Mouse (Mus musculus): ENCODE results near the gene Kctd15. TPM values are rescaled to one million over a fixed set of nuclear protein-coding genes. Genes with fewer than 3 reads are reported as not detected.

The Kctd15 gene
- polyA plus RNA-seq (2016; fragmentation: Nextera tagmentation; extraction: Ambion mirVana) = 43.3 and 45.0 TPM in 2 replicates

GRCm38 (mm10) chr7:34656632-34657031, at the start of gene Kctd15:
Gene Kctd15, minus strand, starts transcription at chr7:34656732.
- WGBS = 73% methylated on average over 5 of the region's 5 CpGs
- H3K4me3 ChIP-seq = peak within 1 kb of the TSS; percentile 93
- H3K36me3 ChIP-seq = peaks cover under 1% of the 10 kb centered on the region; the same call in 1 of the 2 replicates
- H3K27ac ChIP-seq = peak within 1 kb of the TSS; percentile 100
- no peaks in the 10 kb centered on the region for H3K27me3 ChIP-seq (ENCODE audit: insufficient read depth, poor library complexity, severe bottlenecking)
- H3K9me3 ChIP-seq = no peaks in the 10 kb centered on the region
- peaks cover 34% of the 10 kb centered on the region for H3K4me1 ChIP-seq (replicated peaks)
- no peak for DNase-seq (ENCODE audit: low spot score)

DNA sequence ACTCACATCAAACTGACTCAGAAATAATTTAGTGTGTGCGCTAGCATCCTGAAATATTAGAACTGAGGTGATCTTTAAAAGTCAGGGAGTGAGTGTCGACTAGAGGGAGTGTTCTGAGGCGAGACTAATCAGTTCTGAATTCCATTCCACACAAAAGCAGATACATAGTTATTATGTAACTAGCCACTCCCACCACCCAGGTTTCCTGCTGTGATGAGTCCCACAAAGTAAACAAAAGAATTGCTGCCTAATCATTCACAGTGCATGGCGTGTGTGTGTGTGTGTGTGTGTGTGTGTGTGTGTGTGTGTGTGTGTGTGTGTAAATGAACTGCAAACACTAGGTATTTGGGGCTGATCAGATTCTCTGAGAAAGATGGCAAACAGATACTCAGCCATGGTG, 47.9 kb upstream of the Kctd15 start:
- Histone ChIP-seq H3K4me3 (no peak overlapping the region), H3K9me3 (peaks cover 7% of the 10 kb centered on the region; the same call in 1 of the 2 replicates), H3K27me3 (ENCODE audit: insufficient read depth, poor library complexity, severe bottlenecking) (peaks cover 5% of the 10 kb centered on the region; the same call in 1 of the 2 replicates), H3K27ac (peak overlapping the region; percentile 13; the same call in 1 of the 2 replicates), H3K4me1 (replicated peaks) (peaks cover 25% of the 10 kb centered on the region), H3K36me3 (no peaks in the 10 kb centered on the region)
- no peak for DNase-seq (ENCODE audit: low spot score)
- 40% methylated on average over 4 of the region's 4 CpGs for WGBS

- DNase-seq (ENCODE audit: low spot score) = no peak
- H3K4me3 ChIP-seq = no peak overlapping the region
- H3K9me3 ChIP-seq = peaks cover 7% of the 10 kb centered on the region; the same call in 1 of the 2 replicates
- H3K4me1 ChIP-seq (replicated peaks) = peaks cover 19% of the 10 kb centered on the region
- 51% methylated on average over 4 of the region's 4 CpGs for WGBS
- peaks cover 5% of the 10 kb centered on the region; the same call in 1 of the 2 replicates for H3K27me3 ChIP-seq (ENCODE audit: insufficient read depth, poor library complexity, severe bottlenecking)
- H3K27ac ChIP-seq = no peak overlapping the region
- no peaks in the 10 kb centered on the region for H3K36me3 ChIP-seq
Measured at GRCm38 (mm10) chr7:34703437-34703836, 46.9 kb upstream of the Kctd15 start.

DNA sequence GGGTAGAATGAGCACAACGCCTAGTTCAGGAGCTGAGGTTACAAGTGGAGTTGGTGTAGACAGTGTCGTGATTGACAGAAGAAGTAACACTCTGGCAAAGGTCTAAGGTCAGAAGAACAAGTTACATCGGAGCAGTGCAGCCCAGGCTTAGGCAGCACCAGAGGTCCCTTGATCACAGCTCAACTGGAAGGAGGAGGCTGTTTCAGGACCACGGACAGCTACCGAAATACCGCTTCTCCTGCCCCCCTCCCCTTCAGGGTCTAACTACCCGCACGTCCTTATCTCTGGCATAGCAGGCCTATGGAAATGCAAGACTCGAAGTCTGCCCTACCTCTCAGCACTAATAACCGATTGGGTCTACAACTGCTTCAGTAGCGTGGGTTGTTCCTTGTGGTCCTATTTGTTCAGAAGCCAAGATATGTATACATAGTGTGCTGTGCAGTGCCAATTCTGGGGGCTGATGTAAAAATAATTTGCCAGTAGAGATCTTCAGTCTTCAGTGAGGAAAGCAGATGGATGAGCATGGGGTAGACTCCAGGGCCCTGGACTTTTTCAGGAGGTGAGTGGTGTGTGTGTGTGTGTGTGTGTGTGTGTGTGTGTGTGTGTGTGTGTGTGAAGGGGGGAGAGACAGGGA, 46.3 kb upstream of the Kctd15 start:
- H3K4me1 ChIP-seq (replicated peaks) = peaks cover 24% of the 10 kb centered on the region
- H3K27ac ChIP-seq = no peak overlapping the region
- peak; percentile 56 for DNase-seq (ENCODE audit: low spot score)
- peaks cover 5% of the 10 kb centered on the region; the same call in 1 of the 2 replicates for H3K27me3 ChIP-seq (ENCODE audit: insufficient read depth, poor library complexity, severe bottlenecking)
- no peaks in the 10 kb centered on the region for H3K36me3 ChIP-seq
- WGBS = 19% methylated on average over 11 of the region's 11 CpGs
- no peak overlapping the region for H3K4me3 ChIP-seq
- H3K9me3 ChIP-seq = peaks cover 5% of the 10 kb centered on the region; the same call in 1 of the 2 replicates

DNA sequence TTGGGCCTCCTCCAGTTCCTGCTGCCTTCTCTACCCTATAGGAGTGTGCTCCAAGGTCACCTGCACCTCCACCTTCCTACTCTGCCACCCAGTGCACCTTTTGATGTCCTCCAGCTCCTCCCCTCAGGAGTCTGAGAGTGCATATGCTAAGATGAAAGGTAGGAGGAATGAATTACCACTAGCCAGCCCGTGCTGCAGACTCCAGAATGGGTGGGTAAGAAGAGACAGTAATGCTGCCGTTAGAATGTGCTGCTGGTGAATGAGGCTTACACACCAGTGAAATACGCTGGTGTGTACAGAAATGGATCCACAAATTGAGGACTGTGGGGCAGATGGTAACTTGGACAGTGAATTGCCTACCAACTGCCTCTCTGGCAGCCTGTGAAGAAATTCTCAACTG, 43.4 kb upstream of the Kctd15 start:
- Histone ChIP-seq H3K27me3 (ENCODE audit: insufficient read depth, poor library complexity, severe bottlenecking) (peaks cover 5% of the 10 kb centered on the region; the same call in 1 of the 2 replicates), H3K36me3 (no peaks in the 10 kb centered on the region), H3K9me3 (no peaks in the 10 kb centered on the region), H3K27ac (no peak overlapping the region), H3K4me1 (replicated peaks) (peaks cover 40% of the 10 kb centered on the region), H3K4me3 (no peak overlapping the region)
- WGBS = 77% methylated on average over 3 of the region's 3 CpGs
- no peak for DNase-seq (ENCODE audit: low spot score)

GRCm38 (mm10) chr7:34698221-34698620, 41.7 kb upstream of the Kctd15 start:
- Histone ChIP-seq H3K27ac (no peak overlapping the region), H3K4me1 (replicated peaks) (peaks cover 44% of the 10 kb centered on the region), H3K36me3 (no peaks in the 10 kb centered on the region), H3K4me3 (no peak overlapping the region), H3K27me3 (ENCODE audit: insufficient read depth, poor library complexity, severe bottlenecking) (peaks cover 5% of the 10 kb centered on the region; the same call in 1 of the 2 replicates), H3K9me3 (no peaks in the 10 kb centered on the region)
- no peak for DNase-seq (ENCODE audit: low spot score)
- 90% methylated on average over 9 of the region's 9 CpGs for WGBS

- 63% methylated on average over 9 of the region's 9 CpGs for WGBS
- H3K27ac ChIP-seq = peak overlapping the region; percentile 68
- H3K27me3 ChIP-seq (ENCODE audit: insufficient read depth, poor library complexity, severe bottlenecking) = peaks cover 1% of the 10 kb centered on the region; the same call in 1 of the 2 replicates
- no peaks in the 10 kb centered on the region for H3K9me3 ChIP-seq
- no peak for DNase-seq (ENCODE audit: low spot score)
- H3K36me3 ChIP-seq = no peaks in the 10 kb centered on the region
- peaks cover 66% of the 10 kb centered on the region for H3K4me1 ChIP-seq (replicated peaks)
- H3K4me3 ChIP-seq = no peak overlapping the region
Measured at GRCm38 (mm10) chr7:34696086-34696485, 39.6 kb upstream of the Kctd15 start.

- no peaks in the 10 kb centered on the region for H3K36me3 ChIP-seq
- peak overlapping the region; percentile 72 for H3K27ac ChIP-seq
- no peak overlapping the region for H3K4me3 ChIP-seq
- peaks cover 77% of the 10 kb centered on the region for H3K4me1 ChIP-seq (replicated peaks)
- DNase-seq (ENCODE audit: low spot score) = no peak
- 57% methylated on average over 9 of the region's 9 CpGs for WGBS
- H3K9me3 ChIP-seq = no peaks in the 10 kb centered on the region
- no peaks in the 10 kb centered on the region for H3K27me3 ChIP-seq (ENCODE audit: insufficient read depth, poor library complexity, severe bottlenecking)
Measured at GRCm38 (mm10) chr7:34694898-34695297, 38.4 kb upstream of the Kctd15 start.

GRCm38 (mm10) chr7:34693916-34694315, 37.4 kb upstream of the Kctd15 start:
- 97% methylated on average over 13 of the region's 13 CpGs for WGBS
- Histone ChIP-seq H3K4me3 (no peak overlapping the region), H3K27me3 (ENCODE audit: insufficient read depth, poor library complexity, severe bottlenecking) (no peaks in the 10 kb centered on the region), H3K36me3 (no peaks in the 10 kb centered on the region), H3K27ac (peak overlapping the region; percentile 64; the same call in 1 of the 2 replicates), H3K4me1 (replicated peaks) (peaks cover 87% of the 10 kb centered on the region), H3K9me3 (no peaks in the 10 kb centered on the region)
- no peak for DNase-seq (ENCODE audit: low spot score)

- no peak for DNase-seq (ENCODE audit: low spot score)
- Histone ChIP-seq H3K27me3 (ENCODE audit: insufficient read depth, poor library complexity, severe bottlenecking) (no peaks in the 10 kb centered on the region), H3K36me3 (no peaks in the 10 kb centered on the region), H3K27ac (peak overlapping the region; percentile 64; the same call in 1 of the 2 replicates), H3K9me3 (no peaks in the 10 kb centered on the region), H3K4me3 (no peak overlapping the region), H3K4me1 (replicated peaks) (peaks cover 90% of the 10 kb centered on the region)
- 73% methylated on average over 4 of the region's 4 CpGs for WGBS
Measured at GRCm38 (mm10) chr7:34693072-34693471, 36.5 kb upstream of the Kctd15 start.

GRCm38 (mm10) chr7:34690111-34690510, 33.6 kb upstream of the Kctd15 start:
- Histone ChIP-seq H3K9me3 (no peaks in the 10 kb centered on the region), H3K4me3 (no peak overlapping the region), H3K4me1 (replicated peaks) (peaks cover 92% of the 10 kb centered on the region), H3K27me3 (ENCODE audit: insufficient read depth, poor library complexity, severe bottlenecking) (no peaks in the 10 kb centered on the region; the same call in 1 of the 2 replicates), H3K27ac (peak overlapping the region; percentile 73), H3K36me3 (no peaks in the 10 kb centered on the region)
- peak; percentile 40 for DNase-seq (ENCODE audit: low spot score)
- WGBS = 44% methylated on average over 13 of the region's 13 CpGs

DNA sequence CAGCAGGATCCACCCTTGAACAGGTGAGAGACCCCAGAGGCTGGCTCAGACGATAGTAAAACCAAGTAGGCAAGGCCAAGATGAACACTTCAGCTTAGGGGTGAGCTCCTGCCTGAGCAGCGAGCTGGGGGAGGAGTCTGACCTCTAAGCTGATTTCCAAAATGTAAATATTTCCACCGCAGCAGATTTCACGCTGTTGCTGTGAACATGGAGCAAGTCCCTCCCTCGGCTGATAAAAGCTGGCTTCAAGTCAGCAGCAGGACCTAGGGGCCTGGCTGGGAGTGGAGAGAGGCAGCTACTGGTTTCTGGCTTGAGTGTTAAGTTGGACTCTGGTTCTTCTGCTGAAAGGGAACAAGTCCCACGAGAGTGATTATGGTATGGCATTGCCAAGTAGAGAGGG, 32.5 kb upstream of the Kctd15 start:
- Histone ChIP-seq H3K27me3 (ENCODE audit: insufficient read depth, poor library complexity, severe bottlenecking) (no peaks in the 10 kb centered on the region; the same call in 1 of the 2 replicates), H3K36me3 (no peaks in the 10 kb centered on the region), H3K27ac (peak overlapping the region; percentile 63), H3K4me1 (replicated peaks) (peaks cover 82% of the 10 kb centered on the region), H3K4me3 (no peak overlapping the region), H3K9me3 (no peaks in the 10 kb centered on the region)
- DNase-seq (ENCODE audit: low spot score) = no peak
- 37% methylated on average over 6 of the region's 6 CpGs for WGBS

GRCm38 (mm10) chr7:34685801-34686200, 29.3 kb upstream of the Kctd15 start:
- WGBS = 45% methylated on average over 7 of the region's 7 CpGs
- Histone ChIP-seq H3K27ac (no peak overlapping the region), H3K4me3 (no peak overlapping the region), H3K9me3 (no peaks in the 10 kb centered on the region), H3K4me1 (replicated peaks) (peaks cover 54% of the 10 kb centered on the region), H3K27me3 (ENCODE audit: insufficient read depth, poor library complexity, severe bottlenecking) (no peaks in the 10 kb centered on the region; the same call in none of the 2 replicates), H3K36me3 (no peaks in the 10 kb centered on the region)
- no peak for DNase-seq (ENCODE audit: low spot score)

All from hindbrain, embryonic 10.5 days (tissue).